Mouse (Mus musculus): ENCODE data around the gene Omt2b. TPM values are rescaled to one million over a fixed set of nuclear protein-coding genes. Genes with fewer than 3 reads are reported as not detected.
"Not testable (repeated sequence)": the region's sequence is repeated elsewhere in the genome, so short reads cannot be mapped to it uniquely, and the experiment has no call there.

The Omt2b gene
- total RNA-seq, 2 experiments from 2014 or later: not detected

GRCm38 (mm10) chr9:78340324-78340723 lies 12.9 kb downstream of the Omt2b start:
- TF ChIP-seq CTCF (IDR thresholded peaks at IDR 0.05): peak; percentile 79
- not testable (repeated sequence) for H3K4me3 ChIP-seq, H3K27ac ChIP-seq
- DNase-seq (ENCODE audit: extremely low spot score in 1 of 2, low spot score in 2 of 2): peak; percentile 15 to 36
- intact Hi-C loops (cut with DNase I): loop anchor here (10.0 kb wide), 1 partner anchor 46 kb away; no protein-coding TSS in a partner anchor

GRCm38 (mm10) chr9:78342494-78342893 lies 15.1 kb downstream of the Omt2b start:
- not testable (repeated sequence) for DNase-seq (ENCODE audit: extremely low spot score in 1 of 2, low spot score in 2 of 2); H3K27ac ChIP-seq
- intact Hi-C loops (cut with DNase I): loop anchor here (10.0 kb wide), 1 partner anchor 48 kb away; no protein-coding TSS in a partner anchor

GRCm38 (mm10) chr9:78343055-78343454 lies 15.7 kb downstream of the Omt2b start:
- intact Hi-C loops (cut with DNase I): loop anchor here (10.0 kb wide), 1 partner anchor 48 kb away; no protein-coding TSS in a partner anchor
- not testable (repeated sequence) for DNase-seq (ENCODE audit: extremely low spot score in 1 of 2, low spot score in 2 of 2); H3K4me3 ChIP-seq; H3K27ac ChIP-seq

More at GRCm38 (mm10) chr9:78342494-78342893, 15.1 kb downstream of the Omt2b start:
- not testable (repeated sequence) for H3K4me3 ChIP-seq

- not testable (repeated sequence) for H3K27ac ChIP-seq; DNase-seq (ENCODE audit: extremely low spot score in 1 of 2, low spot score in 2 of 2); H3K4me3 ChIP-seq
- intact Hi-C loops (cut with DNase I): loop anchor here (10.0 kb wide), 1 partner anchor 50 kb away; no protein-coding TSS in a partner anchor
Measured at GRCm38 (mm10) chr9:78345235-78345634, 17.8 kb downstream of the Omt2b start.

- intact Hi-C loops (cut with DNase I): loop anchor here (10.0 kb wide), 1 partner anchor 52 kb away; no protein-coding TSS in a partner anchor
Measured at GRCm38 (mm10) chr9:78347004-78347403, 19.6 kb downstream of the Omt2b start.

GRCm38 (mm10) chr9:78348206-78349004 lies 21.0 kb downstream of the Omt2b start:
- intact Hi-C loops (cut with DNase I): loop anchor here (10.0 kb wide), 1 partner anchor 54 kb away; no protein-coding TSS in a partner anchor
- not testable (repeated sequence) for H3K4me3 ChIP-seq; DNase-seq (ENCODE audit: extremely low spot score in 1 of 2, low spot score in 2 of 2); H3K27ac ChIP-seq

More at GRCm38 (mm10) chr9:78347004-78347403, 19.6 kb downstream of the Omt2b start:
- TF ChIP-seq CTCF (IDR thresholded peaks at IDR 0.05): no peak
- Histone ChIP-seq H3K27ac (no peak overlapping the region), H3K4me3 (no peak overlapping the region)
- DNase-seq (ENCODE audit: extremely low spot score in 1 of 2, low spot score in 2 of 2): no peak

GRCm38 (mm10) chr9:78349141-78349540 lies 21.8 kb downstream of the Omt2b start:
- not testable (repeated sequence) for H3K4me3 ChIP-seq; DNase-seq (ENCODE audit: extremely low spot score in 1 of 2, low spot score in 2 of 2); H3K27ac ChIP-seq
- intact Hi-C loops (cut with DNase I): loop anchor here (10.0 kb wide), 1 partner anchor 54 kb away; no protein-coding TSS in a partner anchor

- H3K27ac ChIP-seq; H3K4me3 ChIP-seq; intact Hi-C loops (cut with DNase I); DNase-seq (ENCODE audit: extremely low spot score in 1 of 2, low spot score in 2 of 2): not testable (repeated sequence)
Measured at GRCm38 (mm10) chr9:78350007-78350406, 22.6 kb downstream of the Omt2b start.

- Histone ChIP-seq H3K4me3 (no peak overlapping the region), H3K27ac (no peak overlapping the region)
- intact Hi-C loops (cut with DNase I): no loop called here
- DNase-seq (ENCODE audit: extremely low spot score in 1 of 2, low spot score in 2 of 2): no peak
- TF ChIP-seq CTCF (IDR thresholded peaks at IDR 0.05): no peak
Measured at GRCm38 (mm10) chr9:78351504-78352220, 24.3 kb downstream of the Omt2b start.

GRCm38 (mm10) chr9:78354665-78355578 lies 27.5 kb downstream of the Omt2b start:
- Histone ChIP-seq H3K27ac (no peak overlapping the region), H3K4me3 (no peak overlapping the region)
- DNase-seq (ENCODE audit: extremely low spot score in 1 of 2, low spot score in 2 of 2): no peak
- no peak for TF ChIP-seq CTCF (IDR thresholded peaks at IDR 0.05)
- intact Hi-C loops (cut with DNase I): loop anchor here (1.0 to 5.0 kb wide), 2 partner anchors 82 to 135 kb away; no protein-coding TSS in a partner anchor

- intact Hi-C loops (cut with DNase I): loop anchor here (1.0 to 5.0 kb wide), 2 partner anchors 82 to 135 kb away; no protein-coding TSS in a partner anchor
- Histone ChIP-seq H3K27ac (no peak within 1 kb of the TSS), H3K4me3 (no peak within 1 kb of the TSS)
- DNase-seq (ENCODE audit: extremely low spot score in 1 of 2, low spot score in 2 of 2): no peak
- TF ChIP-seq CTCF (IDR thresholded peaks at IDR 0.05): no peak
Measured at GRCm38 (mm10) chr9:78355611-78356010, 28.2 kb downstream of the Omt2b start, which contains the start of gene Gsta2. TSS of gene Gsta2 (minus strand) at chr9:78355788.

Data from left cerebral cortex, adult 2 months (tissue).